Mouse (Mus musculus): ENCODE data around the gene Agbl4. TPM values are rescaled to one million over a fixed set of nuclear protein-coding genes. Genes with fewer than 3 reads are reported as not detected.

Gene Agbl4
- polyA plus RNA-seq, 1 experiment = 0.05 TPM

DNA sequence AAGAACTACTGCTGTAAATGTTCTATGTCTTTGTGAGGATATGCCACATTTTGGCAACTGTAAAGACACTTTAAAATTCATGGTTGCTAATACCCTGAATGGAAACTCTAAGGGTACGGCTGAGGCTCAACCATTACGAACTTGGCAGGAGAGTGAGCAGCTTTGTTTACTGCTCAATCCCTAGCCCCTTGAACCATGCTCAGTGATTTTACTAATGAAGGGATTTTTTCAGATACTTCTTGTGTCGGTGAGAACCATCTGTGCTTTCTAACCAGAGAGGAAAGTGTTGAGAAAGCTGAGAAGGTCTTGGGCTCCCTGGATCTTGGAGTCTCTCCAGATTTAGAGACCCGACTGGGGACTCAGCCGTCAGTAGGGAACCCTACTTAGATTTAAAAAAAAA lies 1286.4 kb downstream of the Agbl4 start:
- no peak for DNase-seq (ENCODE audit: low read depth, low spot score)

DNA sequence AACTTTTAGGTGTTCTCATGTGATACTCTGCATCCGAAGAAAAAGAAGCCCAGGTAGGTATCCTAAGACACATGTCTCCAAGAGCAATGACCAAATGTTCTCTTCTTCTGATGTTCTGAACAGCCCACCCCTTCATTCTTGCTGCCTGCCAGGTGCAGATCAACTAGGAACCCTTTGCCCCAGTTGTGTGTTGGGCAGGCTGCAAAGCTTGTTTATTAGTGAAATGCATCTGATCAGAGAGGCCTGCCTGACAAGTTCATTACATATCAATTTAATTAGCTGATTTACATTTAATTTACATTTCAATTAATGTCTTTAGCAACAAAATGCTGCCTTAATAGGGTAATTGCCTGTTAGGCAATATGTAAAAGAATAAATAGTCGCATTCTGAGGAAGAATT lies 1288.5 kb downstream of the Agbl4 start:
- DNase-seq (ENCODE audit: low read depth, low spot score) = no peak
- 93% methylated on average over 2 of the region's 2 CpGs for WGBS

More for the DNA sequence above, 1286.4 kb downstream of the Agbl4 start:
- WGBS = 67% methylated on average over 5 of the region's 5 CpGs

DNA sequence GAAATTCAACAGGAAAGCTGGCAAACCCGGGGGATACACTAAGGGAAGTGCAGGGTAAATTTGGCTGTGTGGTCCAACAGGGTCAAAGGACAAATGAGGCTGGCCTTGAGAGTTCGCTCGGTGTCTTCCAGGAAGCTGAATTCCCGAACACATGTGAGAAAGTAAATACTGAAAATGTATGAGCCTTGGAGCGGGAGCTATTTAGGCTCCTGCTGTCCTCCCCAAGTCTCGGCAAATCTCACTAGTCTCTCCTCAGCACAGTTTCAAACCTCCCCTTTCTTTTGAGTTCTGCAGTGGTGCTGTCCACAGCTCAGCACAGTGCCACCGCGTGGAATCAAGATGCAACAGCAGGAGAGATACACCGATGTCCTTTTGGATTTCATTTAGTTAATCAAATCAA lies 1289.5 kb downstream of the Agbl4 start:
- DNase-seq (ENCODE audit: low read depth, low spot score) = no peak
- 3% methylated on average over 9 of the region's 9 CpGs for WGBS

DNA sequence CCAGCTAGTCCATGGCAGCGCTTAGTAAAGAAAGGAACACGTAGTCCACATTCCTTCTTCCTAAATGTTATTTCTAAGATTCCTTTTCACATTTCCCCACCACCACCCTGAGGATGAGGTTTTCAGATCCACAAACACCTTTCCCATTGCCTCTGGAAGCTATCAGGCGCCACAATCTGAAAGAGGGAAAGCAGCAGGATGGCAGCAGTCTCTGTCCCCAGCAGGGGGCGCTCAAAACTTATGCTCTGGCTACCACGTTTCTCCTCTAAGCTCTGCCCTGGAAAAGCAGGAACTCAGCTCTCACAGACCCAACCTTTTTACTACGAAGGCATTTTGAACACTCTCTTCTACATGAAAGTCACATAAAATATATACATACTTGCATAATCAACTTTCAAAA lies 1290.2 kb downstream of the Agbl4 start:
- DNase-seq (ENCODE audit: low read depth, low spot score) = peak; percentile 75
- 12% methylated on average over 6 of the region's 6 CpGs for WGBS

DNA sequence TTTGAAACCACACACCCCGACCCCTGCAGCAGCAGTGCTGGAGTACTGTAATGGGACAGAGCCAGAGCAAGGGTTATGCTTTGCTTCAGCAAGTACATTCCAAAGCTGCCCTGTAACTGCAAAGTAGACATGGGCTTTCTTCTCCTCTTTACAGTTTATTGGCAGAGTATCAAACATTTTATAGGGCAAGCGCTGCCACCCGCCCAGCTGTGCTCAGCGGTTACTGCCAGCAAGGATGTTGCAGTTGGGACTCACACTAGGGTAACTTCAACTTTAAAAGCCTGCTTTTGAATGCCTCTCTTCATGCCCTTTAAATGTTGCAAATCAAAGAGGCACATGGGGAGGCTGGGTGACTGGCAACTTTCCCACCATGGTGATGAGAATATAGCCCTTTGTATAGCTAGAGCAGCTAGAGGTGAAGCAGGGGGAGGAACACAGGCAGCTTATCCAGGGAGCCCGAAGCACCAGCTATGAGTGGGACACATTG lies 1293.6 kb downstream of the Agbl4 start:
- WGBS = 25% methylated on average over 5 of the region's 5 CpGs
- no peak for DNase-seq (ENCODE audit: low read depth, low spot score)

DNA sequence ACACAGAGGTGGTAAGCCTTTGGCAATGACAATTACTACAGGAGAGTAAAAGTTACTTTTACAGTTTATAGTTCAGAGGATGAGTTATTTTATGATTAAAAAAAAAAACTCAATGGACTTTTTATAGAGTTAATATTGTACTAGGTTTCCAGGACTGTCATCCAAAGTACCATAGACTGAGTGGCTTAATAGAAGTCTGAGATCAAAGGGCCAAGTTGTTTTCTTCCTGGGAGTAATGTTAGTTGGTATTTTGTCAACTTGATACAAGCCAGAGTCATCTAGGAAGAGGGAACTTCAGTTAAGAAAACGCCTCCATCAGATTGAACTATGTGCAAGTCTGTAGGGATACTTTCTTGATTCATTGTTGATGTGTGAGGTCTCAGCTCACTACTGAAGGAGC lies 1303.9 kb downstream of the Agbl4 start:
- no peak for DNase-seq (ENCODE audit: low read depth, low spot score)
- WGBS = 25% methylated on average over 1 of the region's 1 CpGs

DNA sequence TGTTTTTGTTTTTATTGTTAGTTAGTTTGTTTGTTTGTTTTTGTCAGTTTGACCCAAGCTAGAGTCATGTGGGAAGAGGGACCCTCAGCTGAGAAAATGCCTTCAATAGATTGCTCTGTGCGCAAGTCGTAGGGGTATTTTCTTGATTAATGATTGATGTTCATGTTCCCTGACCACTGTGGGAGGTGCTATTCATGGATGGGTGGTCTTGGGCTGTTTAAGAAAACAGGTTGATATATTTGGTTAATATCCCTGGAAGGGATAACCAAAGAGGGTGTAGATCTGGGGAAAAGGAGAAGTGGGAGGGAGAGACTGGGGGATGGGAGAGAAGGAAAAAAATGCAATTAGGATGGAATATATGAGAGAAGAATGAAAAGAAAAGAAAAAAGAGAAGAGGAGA lies 1306.7 kb downstream of the Agbl4 start:
- WGBS = 94% methylated on average over 2 of the region's 2 CpGs
- DNase-seq (ENCODE audit: low read depth, low spot score) = no peak

DNA sequence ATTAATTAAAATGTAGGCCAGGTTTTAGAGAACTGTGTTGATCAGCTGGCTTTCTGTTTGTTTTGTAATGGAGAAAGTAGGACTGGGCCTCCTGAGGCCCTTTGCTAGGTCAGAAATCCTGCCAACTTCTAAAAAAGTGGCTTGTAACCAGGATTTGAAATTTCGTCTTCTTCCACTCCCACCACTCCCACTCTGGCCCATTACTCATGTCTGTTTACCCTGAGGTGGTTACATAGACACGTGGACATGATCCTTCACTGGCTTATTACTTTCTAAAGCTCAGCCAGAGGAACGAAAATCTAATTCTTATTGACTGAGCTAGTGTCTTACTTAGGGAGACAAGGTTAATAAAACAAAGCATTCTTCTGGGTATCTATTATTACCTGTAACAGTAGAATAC lies 1307.5 kb downstream of the Agbl4 start:
- WGBS = 54% methylated on average over 3 of the region's 3 CpGs

More for the DNA sequence above, 1307.5 kb downstream of the Agbl4 start:
- DNase-seq (ENCODE audit: low read depth, low spot score) = no peak

Other genes with a start within 250 kb of the Agbl4 start
- gene Elavl4, start 45.8 kb upstream of the Agbl4 start, polyA plus RNA-seq (2012; rRNA removed) = 1.0 and 1.2 TPM in 2 replicates